Mouse (Mus musculus): ENCODE measurements around the gene Anxa6. TPM values are rescaled to one million over a fixed set of nuclear protein-coding genes. Genes with fewer than 3 reads are reported as not detected.

Anxa6 gene
- polyA plus RNA-seq, 1 experiment from 2014 or later = 90.1 TPM

- DNase-seq (ENCODE audit: low spot score) (no peak), ATAC-seq (ENCODE audit: insufficient read depth, low FRiP score, low TSS enrichment) (no peak)
- Histone ChIP-seq H3K4me2 (ENCODE audit: low read depth) (no peak overlapping the region), H3K27ac (ENCODE audit: low read depth, low read length) (no peak overlapping the region), H3K9ac (ENCODE audit: low read length) (no peak overlapping the region), H3K4me3 (ENCODE audit: low read depth, low read length) (no peak overlapping the region), H3K36me3 (ENCODE audit: control insufficient read depth, insufficient read depth, low read length) (no peaks in the 10 kb centered on the region), H3K4me1 (ENCODE audit: control insufficient read depth, insufficient read depth, low read length) (no peaks in the 10 kb centered on the region), H3K27me3 (ENCODE audit: control insufficient read depth, insufficient read depth, low read length) (no peaks in the 10 kb centered on the region), H3K9me3 (ENCODE audit: control insufficient read depth, low read length) (no peaks in the 10 kb centered on the region)
- WGBS = 76% methylated on average over 9 of the region's 9 CpGs
These were observed 17.4 kb downstream of the Anxa6 start for GRCm38 (mm10) chr11:55015831-55016241.

DNA sequence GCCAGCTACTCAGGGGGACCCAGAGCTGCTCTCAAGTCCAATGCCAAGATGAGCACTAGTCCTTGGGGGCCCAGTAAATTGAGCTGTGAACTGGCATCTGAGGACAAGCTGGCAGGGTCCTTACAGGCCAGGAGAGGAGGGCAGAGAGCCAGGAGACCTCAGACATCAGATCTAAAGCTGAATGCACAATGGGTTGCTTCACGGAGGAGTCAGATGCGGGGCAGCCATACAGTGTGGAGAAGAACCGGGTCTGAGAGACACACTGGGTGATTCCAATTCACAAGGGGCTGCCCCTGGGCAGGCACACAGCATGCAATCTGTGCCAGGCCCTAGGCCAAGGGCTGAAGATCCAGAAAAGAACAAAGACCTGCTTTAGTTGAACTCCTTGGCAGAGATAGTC is 18.0 kb downstream of the Anxa6 start:
- Histone ChIP-seq H3K36me3 (ENCODE audit: control insufficient read depth, insufficient read depth, low read length) (no peaks in the 10 kb centered on the region), H3K27ac (ENCODE audit: low read depth, low read length) (no peak overlapping the region), H3K9ac (ENCODE audit: low read length) (no peak overlapping the region; the same call in 1 of the 2 replicates), H3K4me1 (ENCODE audit: control insufficient read depth, insufficient read depth, low read length) (no peaks in the 10 kb centered on the region), H3K9me3 (ENCODE audit: control insufficient read depth, low read length) (no peaks in the 10 kb centered on the region), H3K27me3 (ENCODE audit: control insufficient read depth, insufficient read depth, low read length) (no peaks in the 10 kb centered on the region), H3K4me3 (ENCODE audit: low read depth, low read length) (no peak overlapping the region), H3K4me2 (ENCODE audit: low read depth) (no peak overlapping the region)
- DNase-seq (ENCODE audit: low spot score) (no peak), ATAC-seq (ENCODE audit: insufficient read depth, low FRiP score, low TSS enrichment) (no peak)
- WGBS = 79% methylated on average over 3 of the region's 3 CpGs

- 72% methylated on average over 6 of the region's 6 CpGs for WGBS
- no peak overlapping the region for H3K4me3 ChIP-seq (ENCODE audit: low read depth, low read length)
- ATAC-seq (ENCODE audit: insufficient read depth, low FRiP score, low TSS enrichment) = no peak
These were observed 19.4 kb downstream of the Anxa6 start for GRCm38 (mm10) chr11:55013802-55014201.

GRCm38 (mm10) chr11:55012551-55013521 is 20.4 kb downstream of the Anxa6 start:
- no peak for DNase-seq (ENCODE audit: low spot score)
- no peaks in the 10 kb centered on the region for H3K4me1 ChIP-seq (ENCODE audit: control insufficient read depth, insufficient read depth, low read length)
- no peak for ATAC-seq (ENCODE audit: insufficient read depth, low FRiP score, low TSS enrichment)
- no peaks in the 10 kb centered on the region for H3K27me3 ChIP-seq (ENCODE audit: control insufficient read depth, insufficient read depth, low read length)
- no peak overlapping the region for H3K27ac ChIP-seq (ENCODE audit: low read depth, low read length)
- no peaks in the 10 kb centered on the region for H3K9me3 ChIP-seq (ENCODE audit: control insufficient read depth, low read length)
- WGBS = 83% methylated on average over 5 of the region's 5 CpGs
- H3K36me3 ChIP-seq (ENCODE audit: control insufficient read depth, insufficient read depth, low read length) = no peaks in the 10 kb centered on the region
- no peak overlapping the region for H3K4me3 ChIP-seq (ENCODE audit: low read depth, low read length)
- no peak overlapping the region for H3K9ac ChIP-seq (ENCODE audit: low read length)
- no peak overlapping the region for H3K4me2 ChIP-seq (ENCODE audit: low read depth)

More at GRCm38 (mm10) chr11:55013802-55014201, 19.4 kb downstream of the Anxa6 start:
- no peaks in the 10 kb centered on the region for H3K9me3 ChIP-seq (ENCODE audit: control insufficient read depth, low read length)
- H3K4me1 ChIP-seq (ENCODE audit: control insufficient read depth, insufficient read depth, low read length) = no peaks in the 10 kb centered on the region
- no peak for DNase-seq (ENCODE audit: low spot score)
- H3K4me2 ChIP-seq (ENCODE audit: low read depth) = no peak overlapping the region
- no peak overlapping the region for H3K27ac ChIP-seq (ENCODE audit: low read depth, low read length)
- no peak overlapping the region for H3K9ac ChIP-seq (ENCODE audit: low read length)
- H3K27me3 ChIP-seq (ENCODE audit: control insufficient read depth, insufficient read depth, low read length) = no peaks in the 10 kb centered on the region
- no peaks in the 10 kb centered on the region for H3K36me3 ChIP-seq (ENCODE audit: control insufficient read depth, insufficient read depth, low read length)

DNA sequence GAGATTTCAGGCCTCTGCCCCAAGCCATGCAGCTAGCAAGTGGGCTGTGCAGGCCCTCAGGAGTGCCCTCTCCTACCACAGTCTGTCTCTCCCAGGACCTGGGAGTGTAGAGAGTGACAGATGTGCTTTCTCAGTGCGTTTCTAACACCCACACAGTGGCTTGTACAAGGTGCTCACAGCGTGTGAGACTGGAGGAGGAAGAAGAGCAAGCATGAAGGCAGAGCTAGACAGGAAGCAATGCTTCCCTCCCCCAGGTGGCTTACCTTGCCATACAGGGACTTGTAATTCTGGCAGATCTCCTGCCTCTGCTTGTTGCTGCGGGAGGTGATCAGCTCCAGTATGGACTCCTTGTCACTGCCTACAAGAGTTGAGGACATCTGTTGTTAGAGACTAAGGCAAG is 21.8 kb downstream of the Anxa6 start:
- H3K9me3 ChIP-seq (ENCODE audit: control insufficient read depth, low read length) = no peaks in the 10 kb centered on the region
- no peaks in the 10 kb centered on the region for H3K36me3 ChIP-seq (ENCODE audit: control insufficient read depth, insufficient read depth, low read length)
- no peak overlapping the region for H3K9ac ChIP-seq (ENCODE audit: low read length)
- H3K27me3 ChIP-seq (ENCODE audit: control insufficient read depth, insufficient read depth, low read length) = no peaks in the 10 kb centered on the region
- DNase-seq (ENCODE audit: low spot score) (no peak), ATAC-seq (ENCODE audit: insufficient read depth, low FRiP score, low TSS enrichment) (no peak)
- no peaks in the 10 kb centered on the region for H3K4me1 ChIP-seq (ENCODE audit: control insufficient read depth, insufficient read depth, low read length)
- 84% methylated on average over 3 of the region's 3 CpGs for WGBS
- H3K27ac ChIP-seq (ENCODE audit: low read depth, low read length) = no peak overlapping the region
- no peak overlapping the region for H3K4me3 ChIP-seq (ENCODE audit: low read depth, low read length)
- no peak overlapping the region for H3K4me2 ChIP-seq (ENCODE audit: low read depth)

DNA sequence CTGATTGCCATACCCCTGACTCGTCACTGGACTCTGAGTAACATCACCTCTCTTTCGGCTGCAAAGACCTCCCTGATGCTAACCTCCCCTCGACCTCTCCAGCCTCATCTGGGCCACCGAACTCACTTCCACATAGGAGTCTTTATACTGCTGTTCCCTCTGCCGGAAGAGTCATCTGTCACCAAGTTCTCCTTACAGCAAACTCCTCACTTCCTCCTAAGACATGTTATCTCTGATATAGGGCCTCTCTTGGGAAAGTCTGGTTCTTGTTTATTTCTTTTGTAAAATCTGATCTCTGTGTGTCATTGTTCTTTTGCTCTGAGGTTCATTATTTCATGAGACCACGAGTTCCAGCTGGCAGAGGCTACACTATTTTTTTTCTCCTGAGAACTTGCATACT is 25.0 kb downstream of the Anxa6 start:
- WGBS = 83% methylated on average over 6 of the region's 6 CpGs
- H3K9me3 ChIP-seq (ENCODE audit: control insufficient read depth, low read length) = no peaks in the 10 kb centered on the region
- no peaks in the 10 kb centered on the region for H3K27me3 ChIP-seq (ENCODE audit: control insufficient read depth, insufficient read depth, low read length)
- H3K36me3 ChIP-seq (ENCODE audit: control insufficient read depth, insufficient read depth, low read length) = no peaks in the 10 kb centered on the region
- H3K27ac ChIP-seq (ENCODE audit: low read depth, low read length) = no peak overlapping the region
- ATAC-seq (ENCODE audit: insufficient read depth, low FRiP score, low TSS enrichment) (no peak), DNase-seq (ENCODE audit: low spot score) (no peak)
- H3K4me1 ChIP-seq (ENCODE audit: control insufficient read depth, insufficient read depth, low read length) = no peaks in the 10 kb centered on the region
- H3K9ac ChIP-seq (ENCODE audit: low read length) = no peak overlapping the region
- H3K4me3 ChIP-seq (ENCODE audit: low read depth, low read length) = no peak overlapping the region
- no peak overlapping the region for H3K4me2 ChIP-seq (ENCODE audit: low read depth)

- no peak for DNase-seq (ENCODE audit: low spot score)
- Histone ChIP-seq H3K4me3 (ENCODE audit: low read depth, low read length) (no peak overlapping the region), H3K4me1 (ENCODE audit: control insufficient read depth, insufficient read depth, low read length) (no peaks in the 10 kb centered on the region), H3K27me3 (ENCODE audit: control insufficient read depth, insufficient read depth, low read length) (no peaks in the 10 kb centered on the region), H3K9me3 (ENCODE audit: control insufficient read depth, low read length) (no peaks in the 10 kb centered on the region), H3K27ac (ENCODE audit: low read depth, low read length) (no peak overlapping the region), H3K36me3 (ENCODE audit: control insufficient read depth, insufficient read depth, low read length) (0 out of 2 replicates have a peak, but pooled peaks cover 2% of the 10 kb centered on the region), H3K9ac (ENCODE audit: low read length) (no peak overlapping the region), H3K4me2 (ENCODE audit: low read depth) (no peak overlapping the region)
- 90% methylated on average over 5 of the region's 5 CpGs for WGBS
- ATAC-seq (ENCODE audit: insufficient read depth, low FRiP score, low TSS enrichment) = no peak
These were observed 27.6 kb downstream of the Anxa6 start for GRCm38 (mm10) chr11:55005684-55006083.

DNA sequence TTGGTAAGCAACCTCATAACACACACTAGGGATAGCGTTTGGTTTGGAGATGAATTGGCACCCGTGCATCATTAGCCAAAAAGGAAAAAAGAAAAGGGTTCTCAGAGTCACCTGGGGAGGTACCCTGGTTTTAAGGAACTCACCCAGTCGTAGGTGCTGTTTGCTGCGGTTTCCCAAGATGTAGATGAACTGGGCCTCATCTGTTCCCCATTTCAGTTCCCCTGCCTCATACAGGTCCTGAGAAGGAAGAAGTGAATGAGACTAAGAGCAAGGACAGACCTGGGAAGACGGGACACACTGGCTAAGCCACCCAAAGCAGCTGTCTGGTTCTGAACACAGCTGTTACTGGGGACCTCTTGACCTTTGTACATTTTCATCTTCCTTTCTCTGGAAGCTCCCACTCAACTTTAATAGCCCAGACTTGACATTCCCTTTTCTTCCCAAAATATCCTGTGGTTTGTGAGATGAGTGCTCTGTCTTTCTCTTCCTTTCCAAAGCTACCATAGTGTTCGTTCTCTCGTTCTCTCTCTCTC is 28.2 kb downstream of the Anxa6 start:
- Histone ChIP-seq H3K4me1 (ENCODE audit: control insufficient read depth, insufficient read depth, low read length) (no peaks in the 10 kb centered on the region), H3K27ac (ENCODE audit: low read depth, low read length) (no peak overlapping the region), H3K9ac (ENCODE audit: low read length) (no peak overlapping the region), H3K27me3 (ENCODE audit: control insufficient read depth, insufficient read depth, low read length) (no peaks in the 10 kb centered on the region), H3K9me3 (ENCODE audit: control insufficient read depth, low read length) (no peaks in the 10 kb centered on the region), H3K4me2 (ENCODE audit: low read depth) (no peak overlapping the region), H3K36me3 (ENCODE audit: control insufficient read depth, insufficient read depth, low read length) (0 out of 2 replicates have a peak, but pooled peaks cover 2% of the 10 kb centered on the region), H3K4me3 (ENCODE audit: low read depth, low read length) (no peak overlapping the region)
- no peak for DNase-seq (ENCODE audit: low spot score)
- WGBS = 84% methylated on average over 7 of the region's 7 CpGs
- ATAC-seq (ENCODE audit: insufficient read depth, low FRiP score, low TSS enrichment) = no peak

DNA sequence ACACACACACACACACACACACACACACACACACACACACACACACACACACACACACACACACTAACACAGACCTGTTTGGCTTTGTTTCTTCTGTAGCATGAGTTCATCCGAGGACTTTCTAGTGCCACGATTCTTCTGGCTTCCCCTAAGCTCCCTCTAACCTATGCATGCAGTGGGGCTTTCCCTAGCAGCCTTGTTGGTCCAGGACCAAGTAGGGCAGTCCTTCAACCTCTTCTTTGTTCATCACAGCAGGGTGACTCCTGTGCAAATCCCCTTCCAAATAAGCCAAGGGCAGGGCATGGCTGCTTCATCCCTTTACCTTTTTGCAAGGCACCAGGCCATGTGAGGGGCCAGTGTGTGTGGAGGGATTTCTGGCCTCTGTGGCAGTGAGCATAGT is 34.5 kb downstream of the Anxa6 start:
- Histone ChIP-seq H3K4me3 (ENCODE audit: low read depth, low read length) (no peak overlapping the region), H3K27ac (ENCODE audit: low read depth, low read length) (no peak overlapping the region), H3K9me3 (ENCODE audit: control insufficient read depth, low read length) (no peaks in the 10 kb centered on the region), H3K27me3 (ENCODE audit: control insufficient read depth, insufficient read depth, low read length) (no peaks in the 10 kb centered on the region), H3K36me3 (ENCODE audit: control insufficient read depth, insufficient read depth, low read length) (0 out of 2 replicates have a peak, but pooled peaks cover 2% of the 10 kb centered on the region), H3K4me1 (ENCODE audit: control insufficient read depth, insufficient read depth, low read length) (no peaks in the 10 kb centered on the region), H3K4me2 (ENCODE audit: low read depth) (no peak overlapping the region), H3K9ac (ENCODE audit: low read length) (no peak overlapping the region)
- no peak for DNase-seq (ENCODE audit: low spot score)
- WGBS = 65% methylated on average over 2 of the region's 2 CpGs
- ATAC-seq (ENCODE audit: insufficient read depth, low FRiP score, low TSS enrichment) = no peak

Measured in neural tube, embryonic 11.5 days (tissue).